Mouse (Mus musculus) frontal cortex, postnatal 25 days (tissue): ENCODE measurements at regions not wholly inside any gene's neighbourhood (a gene's known extent, or its start where the extent isn't known, plus 50 kb on each side); places are given as distances from the start of the nearest gene placed in this dataset.
A peak's percentile ranks its signal among the peaks of the same experiment; 100 is the strongest.
"Not testable (repeated sequence)": the region's sequence is repeated elsewhere in the genome, so short reads cannot be mapped to it uniquely, and the experiment has no call there.

Experiments used
- DNase-seq, 2 experiments: peaks; one replicate each; pipeline ENCODE4 v3.0.0; 2022; ENCODE audit warnings: low spot score in 2 of 2

DNA sequence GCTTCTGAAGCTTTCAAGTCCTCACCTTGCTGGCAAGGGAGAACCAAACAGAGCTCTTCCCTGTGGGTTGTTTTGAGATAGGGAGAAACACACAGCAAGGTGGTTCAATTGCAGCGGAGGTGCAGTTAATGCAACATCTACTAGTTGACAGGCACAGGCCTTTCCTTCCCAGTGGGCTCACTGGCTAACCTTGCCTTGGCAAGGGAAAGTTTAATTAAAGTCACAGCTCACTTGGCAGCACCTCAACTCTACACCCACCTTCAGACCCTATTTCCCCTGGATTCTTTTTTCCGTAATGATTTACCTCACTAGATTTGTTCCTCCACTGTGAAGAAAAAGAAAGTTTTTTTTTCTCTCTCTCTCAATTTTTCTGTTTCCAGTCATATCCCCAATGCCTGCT, 314.5 kb downstream of the Tlr4 start:
- no peak for DNase-seq

DNA sequence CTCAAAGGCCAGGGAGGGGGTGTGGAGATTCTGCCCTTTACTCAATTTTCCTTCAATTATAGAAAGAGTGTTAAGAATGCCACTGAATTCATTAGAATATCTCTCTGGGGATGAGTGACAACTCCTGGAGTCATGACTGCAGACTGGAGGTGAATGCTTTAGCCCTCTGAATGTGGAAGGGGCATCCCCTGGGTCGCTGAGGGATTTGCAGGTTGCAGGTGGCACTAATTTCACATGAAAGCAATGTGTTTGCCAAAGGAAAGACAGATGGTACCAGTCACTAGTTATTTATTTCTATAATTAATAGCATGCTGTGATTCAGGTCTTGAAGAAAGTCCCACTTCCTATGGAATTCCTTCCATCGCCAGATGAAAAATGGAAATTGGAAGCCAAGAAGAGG, 321.1 kb downstream of the Tlr4 start:
- no peak for DNase-seq

DNA sequence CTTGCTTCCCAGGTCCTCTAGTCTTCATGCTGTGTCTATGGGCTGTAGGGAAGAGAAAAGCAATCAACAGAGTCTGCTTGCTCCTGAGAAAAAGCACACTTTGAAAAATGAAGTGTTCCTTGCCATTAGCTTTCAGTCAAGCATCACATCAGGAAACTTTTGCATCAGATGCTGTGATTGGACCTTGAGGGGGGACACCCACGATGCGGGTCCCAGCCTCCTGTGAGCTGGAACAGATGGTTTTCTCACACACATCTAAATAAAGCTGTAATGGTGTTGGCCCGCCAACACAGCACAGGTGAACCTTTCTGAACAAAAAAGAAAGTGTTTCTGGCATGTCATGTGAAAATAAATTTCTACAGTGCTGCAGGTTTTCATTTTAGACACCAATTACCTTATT, 335.3 kb downstream of the Tlr4 start:
- no peak for DNase-seq

DNA sequence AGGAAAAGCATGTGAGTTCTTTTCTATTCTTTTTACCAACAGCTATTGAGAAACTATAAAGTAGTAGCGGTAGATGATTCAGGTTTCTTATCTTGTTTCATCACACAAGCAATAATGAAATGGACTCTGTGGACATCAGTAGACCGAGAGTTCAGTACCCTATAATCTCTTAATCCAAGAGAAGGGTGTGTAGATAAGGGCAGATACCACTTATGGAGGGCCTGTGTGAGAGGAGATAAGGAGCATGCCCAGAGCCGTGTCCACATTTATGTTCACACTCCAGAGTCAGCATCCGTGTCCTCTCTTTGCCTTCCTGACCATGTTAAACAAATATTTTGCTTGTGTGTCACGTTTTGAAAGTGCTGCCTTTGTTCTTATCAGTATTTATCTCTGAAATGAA, 340.3 kb downstream of the Tlr4 start:
- DNase-seq: no peak

DNA sequence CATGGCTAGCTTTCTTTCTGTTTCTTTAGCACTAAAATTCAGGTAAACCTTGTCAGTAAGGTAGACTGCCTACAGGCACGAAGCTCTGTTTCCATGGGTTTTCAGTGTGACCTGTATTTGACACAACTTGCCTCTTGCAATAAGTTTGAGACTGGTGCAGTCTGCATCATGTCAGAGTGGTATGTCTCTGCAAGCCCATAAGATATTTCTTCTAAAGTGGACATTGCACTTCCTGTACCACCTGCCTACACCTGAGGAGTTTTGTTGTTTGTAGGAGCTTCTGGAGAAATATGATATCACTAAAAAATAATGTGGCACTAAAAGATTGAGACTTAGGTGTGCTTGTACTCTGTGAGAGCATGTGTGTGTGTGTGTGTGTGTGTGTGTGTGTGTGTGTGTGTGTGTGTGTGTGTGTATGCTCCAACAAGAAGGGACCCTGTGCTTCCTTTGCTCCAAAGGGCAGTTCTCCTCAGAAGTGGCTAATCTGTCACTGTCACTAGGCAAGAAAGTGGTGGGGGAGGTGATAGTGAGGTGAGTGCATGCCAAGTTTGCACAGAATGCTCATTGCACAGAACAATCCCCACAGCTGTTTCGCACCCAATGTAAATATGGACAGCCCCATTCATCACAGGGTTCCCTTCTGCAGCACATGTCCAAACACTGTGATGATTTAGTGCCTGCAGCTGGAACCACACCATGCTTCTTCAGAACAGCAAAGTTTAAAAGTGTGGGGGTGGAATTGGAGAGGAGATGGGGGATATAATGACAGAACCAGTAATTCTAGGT, 360.5 kb downstream of the Tlr4 start:
- DNase-seq: no peak

DNA sequence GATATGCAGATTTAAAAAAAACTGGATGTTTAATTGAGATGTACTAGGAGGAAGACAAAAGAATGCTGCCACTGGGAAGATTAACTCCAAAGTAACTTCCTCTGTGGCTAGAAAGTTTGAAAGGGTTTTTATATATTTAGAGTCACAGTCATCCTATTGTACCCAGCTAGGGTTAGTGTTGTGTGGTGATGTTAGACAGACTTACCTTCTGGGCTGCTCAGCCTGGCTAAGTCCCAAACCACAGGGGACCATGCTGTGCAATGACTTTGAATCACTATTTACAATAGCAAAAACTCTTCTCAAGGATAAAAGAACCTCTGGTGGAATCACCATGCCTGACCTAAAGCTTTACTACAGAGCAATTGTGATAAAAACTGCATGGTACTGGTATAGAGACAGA, 363.2 kb downstream of the Tlr4 start:
- no peak for DNase-seq

DNA sequence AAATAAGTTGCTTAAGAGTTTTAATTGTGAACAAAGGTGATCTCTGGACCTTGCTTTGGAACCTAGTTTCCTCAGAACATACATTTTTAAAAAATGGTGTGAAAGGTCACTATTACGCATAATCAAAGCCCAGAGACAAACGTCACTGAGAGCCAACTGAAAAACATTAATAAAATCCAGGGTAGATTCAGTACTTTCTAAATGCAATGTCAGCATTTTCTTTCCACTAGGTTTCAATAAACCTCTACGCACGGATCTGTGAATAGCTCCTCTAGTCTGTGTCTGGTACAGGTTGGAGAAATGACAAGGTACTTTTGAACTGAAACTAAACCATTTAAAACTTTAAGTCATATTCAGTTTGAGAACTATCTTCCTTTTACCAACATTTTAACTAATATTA, 367.0 kb downstream of the Tlr4 start:
- DNase-seq: no peak

DNA sequence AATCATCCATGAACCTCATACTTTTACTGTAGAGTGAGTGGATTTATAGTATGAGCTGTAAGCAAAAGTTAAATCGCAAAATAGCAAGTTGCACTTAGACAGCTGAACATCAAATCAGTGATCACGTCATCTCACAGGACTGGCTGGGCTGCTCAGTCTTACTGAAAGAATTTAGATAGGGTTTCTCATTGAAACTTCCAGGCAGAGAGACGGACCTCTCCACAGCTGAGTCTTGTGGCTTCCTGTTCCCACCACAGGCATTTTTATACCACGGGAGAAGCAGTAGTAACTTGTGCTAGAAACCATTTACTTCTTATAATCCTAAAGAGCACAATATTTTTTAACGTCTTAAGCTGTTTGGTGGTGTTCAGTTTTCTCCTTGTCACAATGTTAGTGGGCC, 369.5 kb downstream of the Tlr4 start:
- no peak for DNase-seq

DNA sequence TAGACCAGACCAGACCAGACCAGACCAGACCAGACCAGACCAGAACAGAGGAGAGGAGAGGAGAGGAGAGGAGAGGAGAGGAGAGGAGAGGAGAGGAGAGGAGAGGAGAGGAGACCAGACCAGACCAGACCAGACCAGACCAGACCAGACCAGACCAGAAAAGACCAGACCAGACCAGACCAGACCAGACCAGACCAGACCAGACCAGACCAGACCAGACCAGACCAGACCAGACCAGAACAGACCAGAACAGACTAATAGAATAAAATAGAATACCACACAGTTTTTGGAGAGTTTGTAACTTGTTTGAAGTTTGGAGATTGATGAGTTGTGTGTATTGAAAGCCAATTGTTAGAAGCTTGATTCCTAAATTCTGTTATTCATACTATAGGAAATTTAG, 381.0 kb downstream of the Tlr4 start:
- DNase-seq: peak; percentile 39 to 64

DNA sequence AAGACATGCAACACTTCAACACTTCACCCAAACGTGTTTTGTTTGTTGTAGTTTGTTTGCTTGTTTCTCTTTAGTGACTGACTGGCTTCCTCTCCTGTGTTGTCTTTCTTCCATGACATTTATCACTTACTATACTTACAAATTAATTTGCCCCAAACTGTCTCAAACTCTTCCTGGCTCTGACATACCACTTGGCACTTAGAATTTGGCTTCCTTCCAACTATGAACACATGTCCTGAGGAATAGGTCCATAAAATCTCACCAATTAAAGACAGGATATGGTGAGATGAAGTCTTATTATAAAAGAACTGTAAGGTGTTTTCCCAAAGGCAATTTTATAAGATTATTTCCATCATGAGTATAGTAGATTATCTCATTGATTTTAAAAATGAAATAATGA, 386.0 kb downstream of the Tlr4 start:
- DNase-seq: no peak

DNA sequence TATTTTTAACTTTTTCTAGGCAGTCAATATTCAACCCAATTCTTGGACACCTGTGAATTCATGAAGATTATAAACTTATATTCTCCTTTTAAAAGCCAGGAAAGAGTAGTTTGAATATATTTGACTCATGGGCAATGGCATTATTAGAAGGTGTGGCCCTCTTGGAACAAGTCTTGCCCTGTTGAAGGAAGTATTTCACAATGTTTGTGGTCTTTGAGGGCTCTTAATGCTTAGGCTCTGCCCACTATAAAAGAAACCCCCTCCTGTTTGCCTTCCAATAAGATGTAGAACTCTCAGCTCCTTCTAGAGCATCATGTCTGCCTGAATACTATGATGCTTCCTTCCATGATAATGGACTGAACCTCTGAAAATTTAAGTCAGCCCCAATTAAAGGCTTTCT, 397.1 kb downstream of the Tlr4 start:
- DNase-seq: no peak

DNA sequence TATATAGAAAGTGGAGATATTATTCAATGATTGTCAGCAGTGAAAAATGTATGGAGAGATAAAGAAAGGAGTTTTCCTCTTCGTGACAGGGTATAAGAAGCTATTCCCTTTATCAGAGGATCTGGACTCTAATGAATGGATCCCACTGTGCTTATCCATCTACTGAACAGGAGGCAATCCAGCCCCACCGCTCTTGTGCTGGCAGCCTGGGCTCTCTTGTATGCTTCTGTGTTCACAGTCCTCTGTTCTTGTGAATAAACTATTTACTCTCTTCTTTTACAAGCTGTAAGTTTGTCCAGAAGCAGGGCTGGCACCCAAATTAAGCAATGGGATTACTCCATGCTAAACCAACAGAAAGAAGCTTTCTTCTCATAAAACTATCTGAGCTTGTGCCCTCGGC, 401.8 kb downstream of the Tlr4 start:
- DNase-seq: no peak

DNA sequence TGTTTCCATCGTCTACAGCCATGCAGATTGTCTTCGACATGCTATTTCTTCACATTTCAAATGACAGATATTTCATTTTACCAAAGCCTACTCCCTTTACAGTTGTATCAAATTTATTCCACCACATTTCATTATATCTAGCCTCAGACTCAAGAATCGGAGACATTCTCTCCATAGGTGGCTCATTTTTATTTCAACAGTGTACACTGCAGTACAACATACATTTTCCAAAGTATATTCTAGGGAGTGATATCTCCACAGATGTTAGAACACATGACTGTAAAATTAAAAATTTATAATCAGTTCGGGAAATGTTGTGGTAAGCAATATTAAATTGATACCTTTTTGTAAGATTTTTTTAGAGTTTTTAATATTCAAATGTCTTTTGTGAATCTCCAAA, 446.2 kb downstream of the Tlr4 start:
- no peak for DNase-seq

DNA sequence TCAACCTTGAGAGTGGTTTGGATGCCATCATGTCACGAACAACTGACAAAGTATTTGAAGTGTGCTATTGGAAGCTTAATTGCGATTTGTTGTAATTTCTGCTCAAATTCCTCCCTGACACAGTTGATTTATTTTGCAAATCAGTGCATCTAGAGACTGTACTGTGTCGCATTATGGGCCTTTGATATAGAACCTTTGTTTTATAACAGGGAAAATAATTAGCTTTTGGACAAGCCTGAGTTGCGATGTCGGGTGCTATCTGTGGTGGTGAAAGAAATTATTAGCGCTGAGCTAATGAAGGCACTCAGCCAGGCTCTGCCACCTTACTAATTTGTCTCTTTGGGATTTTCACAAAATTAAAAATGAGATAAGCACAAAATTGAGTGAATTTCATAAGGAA, 473.6 kb downstream of the Tlr4 start:
- no peak for DNase-seq

DNA sequence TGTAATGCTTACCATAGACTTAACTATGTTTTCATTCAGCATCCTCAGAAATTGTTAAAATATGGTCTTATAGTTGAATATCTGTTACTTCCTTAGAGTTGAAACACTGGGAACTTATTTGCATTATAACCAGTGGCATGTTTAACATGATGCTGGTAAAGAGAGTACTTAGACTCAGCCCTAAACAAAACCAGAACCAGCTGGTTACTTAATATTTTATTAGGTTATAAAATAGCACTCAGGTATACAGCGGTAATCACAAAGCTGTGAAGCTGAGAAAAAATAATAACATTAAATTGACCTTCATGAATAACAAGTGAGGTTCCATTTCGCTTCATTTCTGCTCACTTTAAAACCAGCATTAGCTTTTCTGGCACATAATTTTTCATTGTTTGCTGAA, 474.4 kb downstream of the Tlr4 start:
- no peak for DNase-seq

DNA sequence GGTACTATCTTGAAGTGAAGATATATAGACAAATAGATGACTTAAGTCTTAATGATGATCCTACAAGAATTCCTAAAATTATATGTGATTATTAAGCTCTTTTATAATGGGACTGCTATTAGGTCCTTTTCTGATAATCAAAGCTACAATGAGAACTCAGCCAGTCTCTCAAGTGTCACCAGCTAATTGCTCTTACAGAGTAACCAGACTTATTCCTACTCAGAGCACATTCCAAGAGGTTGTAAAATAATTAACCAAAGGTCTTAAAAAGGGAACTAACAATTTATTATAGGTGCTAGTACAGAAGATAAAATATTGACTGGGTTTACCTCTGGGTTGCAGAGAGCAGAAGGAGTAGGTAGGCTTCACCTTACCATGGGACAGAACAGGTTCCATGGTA, 492.7 kb downstream of the Tlr4 start:
- DNase-seq: not testable (repeated sequence)
